Mouse (Mus musculus) hindbrain, embryonic 10.5 days (tissue): ENCODE data around the gene Tmem63a. TPM values are rescaled to one million over a fixed set of nuclear protein-coding genes. Genes with fewer than 3 reads are reported as not detected.
"Not testable (repeated sequence)": the region's sequence is repeated elsewhere in the genome, so short reads cannot be mapped to it uniquely, and the experiment has no call there.

Experiments
- DNase-seq: peaks from one replicate; pipeline ENCODE4 v3.0.0-alpha.2; 2017; ENCODE audit warnings: low spot score
- H3K27ac ChIP-seq: fragments of 300-500 bp; sonication (generic); 2 replicates; pipeline ENCODE4 v1.5.1; 2016; ENCODE audit warnings: mild to moderate bottlenecking, moderate library complexity
- H3K27me3 ChIP-seq: fragments of 300-500 bp; sonication (generic); 2 replicates; pipeline ENCODE4 v1.6.1; 2016; ENCODE audit warnings: mild to moderate bottlenecking; ENCODE audit not compliant: poor library complexity, insufficient read depth, severe bottlenecking
- H3K36me3 ChIP-seq: fragments of 300-500 bp; sonication (generic); 2 replicates; pipeline ENCODE4 v1.6.1; 2016; ENCODE audit warnings: mild to moderate bottlenecking, moderate library complexity
- H3K4me1 ChIP-seq: fragments of 300-500 bp; sonication (generic); replicated peaks from 2 replicates; pipeline ENCODE4 v1.6.1; 2016; ENCODE audit warnings: mild to moderate bottlenecking
- H3K4me3 ChIP-seq: fragments of 300-500 bp; sonication (generic); 2 replicates; pipeline ENCODE4 v1.5.1; 2016; ENCODE audit warnings: mild to moderate bottlenecking, moderate library complexity
- H3K9me3 ChIP-seq: fragments of 300-500 bp; sonication (generic); 2 replicates; pipeline ENCODE4 v1.6.1; 2016; ENCODE audit warnings: mild to moderate bottlenecking, moderate library complexity
- WGBS: fragments of 180-500 bp; shearing (Covaris S2); methylation state at CpG from one replicate; pipeline ENCODE4 v1.1.7; 2016; 5-methylcytosine and 5-hydroxymethylcytosine counted together
- polyA plus RNA-seq: library from polyadenylated mRNA; unstranded; fragments of >200 nt; fragmentation: Nextera tagmentation; extraction: Ambion mirVana; gene quantifications from 2 replicates; pipeline ENCODE4 v1.2.1, GENCODE M21; 2016

The Tmem63a gene
- polyA plus RNA-seq, 1 experiment from 2014 or later = 3.4 TPM

- no peaks in the 10 kb centered on the region for H3K4me1 ChIP-seq
- no peak overlapping the region for H3K27ac ChIP-seq
- no peak for DNase-seq
- H3K4me3 ChIP-seq = no peak overlapping the region
- H3K27me3 ChIP-seq = no peaks in the 10 kb centered on the region
- H3K9me3 ChIP-seq = no peaks in the 10 kb centered on the region
- WGBS = 66% methylated on average over 2 of the region's 2 CpGs
- H3K36me3 ChIP-seq = no peaks in the 10 kb centered on the region
These were observed 38.3 kb downstream of the Tmem63a start for GRCm38 (mm10) chr1:180980464-180980863.

DNA sequence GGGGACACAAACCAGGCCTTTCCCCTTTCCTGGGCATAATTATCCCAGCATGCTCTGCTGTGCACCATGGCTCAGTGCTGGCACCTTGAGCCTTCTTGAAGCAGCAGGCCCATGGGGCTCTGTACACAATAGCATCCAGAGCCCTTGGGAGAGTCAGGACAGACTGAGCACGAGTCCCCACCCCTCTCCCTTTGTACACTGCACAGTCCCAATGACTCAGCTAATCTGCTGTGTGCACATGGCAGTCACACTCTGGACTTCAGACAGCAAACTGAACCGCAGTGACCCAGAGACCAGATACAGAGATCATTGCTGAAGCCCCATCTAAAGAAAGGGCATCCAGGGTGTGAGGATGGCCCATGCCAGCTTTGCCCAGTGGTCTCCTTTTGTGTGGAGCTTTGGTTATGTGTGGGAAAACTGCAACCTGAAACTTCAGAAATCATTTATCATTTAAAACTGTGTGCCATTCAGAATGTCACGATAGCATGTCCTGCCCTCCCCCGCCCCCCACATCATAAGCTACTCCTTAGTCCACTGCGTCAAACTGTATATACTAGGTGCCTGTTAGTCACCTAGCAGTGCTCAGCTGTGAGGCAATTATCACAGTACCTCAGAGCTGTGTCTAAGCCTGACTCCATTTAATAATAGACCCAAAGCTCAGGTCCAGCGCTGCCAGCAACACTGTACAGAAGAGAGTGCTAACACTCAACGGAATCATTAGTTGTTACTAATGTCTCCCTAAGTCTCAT lies 39.3 kb downstream of the Tmem63a start:
- H3K27ac ChIP-seq, H3K9me3 ChIP-seq, DNase-seq, H3K36me3 ChIP-seq, H3K4me1 ChIP-seq, H3K27me3 ChIP-seq, H3K4me3 ChIP-seq: not testable (repeated sequence)
- 81% methylated on average over 7 of the region's 7 CpGs for WGBS

DNA sequence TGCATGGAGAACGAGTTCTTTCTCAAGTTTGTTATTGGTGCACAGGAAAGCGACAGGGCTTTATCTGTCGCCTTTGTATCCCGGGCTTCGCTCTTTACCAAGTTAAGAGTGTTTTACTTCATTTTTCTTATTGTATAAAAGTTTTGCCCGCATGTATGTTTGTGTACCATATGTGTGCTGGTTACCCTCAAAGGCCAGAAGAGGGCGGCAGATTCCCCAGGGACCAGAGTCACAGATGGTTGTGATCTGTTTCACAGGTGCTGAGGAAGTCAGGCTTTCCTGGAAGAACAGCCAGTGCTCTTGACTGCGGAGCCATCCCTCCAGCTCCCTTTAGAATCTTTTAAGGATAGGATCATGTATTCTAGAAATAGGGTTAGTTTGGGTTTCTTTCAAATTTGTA lies 44.6 kb downstream of the Tmem63a start:
- WGBS = 94% methylated on average over 8 of the region's 8 CpGs
- no peaks in the 10 kb centered on the region for H3K9me3 ChIP-seq
- 0 out of 2 replicates have a peak, but pooled peaks cover 5% of the 10 kb centered on the region for H3K27me3 ChIP-seq
- no peak overlapping the region for H3K27ac ChIP-seq
- peaks cover 2% of the 10 kb centered on the region; the same call in 1 of the 2 replicates for H3K4me1 ChIP-seq
- no peak overlapping the region for H3K4me3 ChIP-seq
- no peak for DNase-seq
- no peaks in the 10 kb centered on the region for H3K36me3 ChIP-seq

- H3K4me3 ChIP-seq = no peak overlapping the region
- no peaks in the 10 kb centered on the region for H3K36me3 ChIP-seq
- no peaks in the 10 kb centered on the region for H3K9me3 ChIP-seq
- H3K27ac ChIP-seq = no peak overlapping the region
- 5% methylated on average over 9 of the region's 9 CpGs for WGBS
- peak; percentile 74 for DNase-seq
- 0 out of 2 replicates have a peak, but pooled peaks cover 5% of the 10 kb centered on the region for H3K27me3 ChIP-seq
- peaks cover 2% of the 10 kb centered on the region; the same call in 1 of the 2 replicates for H3K4me1 ChIP-seq
These were observed 45.6 kb downstream of the Tmem63a start for GRCm38 (mm10) chr1:180987759-180988158.

- no peak for DNase-seq
- H3K4me1 ChIP-seq = peaks cover 2% of the 10 kb centered on the region; the same call in 1 of the 2 replicates
- no peak overlapping the region for H3K27ac ChIP-seq
- 69% methylated on average over 3 of the region's 3 CpGs for WGBS
- no peaks in the 10 kb centered on the region for H3K9me3 ChIP-seq
- 0 out of 2 replicates have a peak, but pooled peaks cover 5% of the 10 kb centered on the region for H3K27me3 ChIP-seq
- H3K4me3 ChIP-seq = no peak overlapping the region
- no peaks in the 10 kb centered on the region for H3K36me3 ChIP-seq
These were observed 48.5 kb downstream of the Tmem63a start for GRCm38 (mm10) chr1:180990671-180991070.

- Histone ChIP-seq H3K27me3 (0 out of 2 replicates have a peak, but pooled peaks cover 5% of the 10 kb centered on the region), H3K36me3 (no peaks in the 10 kb centered on the region), H3K4me3 (no peak overlapping the region), H3K4me1 (peaks cover 2% of the 10 kb centered on the region; the same call in 1 of the 2 replicates), H3K27ac (no peak overlapping the region), H3K9me3 (no peaks in the 10 kb centered on the region)
- peak; percentile 16 for DNase-seq
- WGBS = 69% methylated on average over 3 of the region's 3 CpGs
These were observed 50.0 kb downstream of the Tmem63a start for GRCm38 (mm10) chr1:180992142-180992541.

DNA sequence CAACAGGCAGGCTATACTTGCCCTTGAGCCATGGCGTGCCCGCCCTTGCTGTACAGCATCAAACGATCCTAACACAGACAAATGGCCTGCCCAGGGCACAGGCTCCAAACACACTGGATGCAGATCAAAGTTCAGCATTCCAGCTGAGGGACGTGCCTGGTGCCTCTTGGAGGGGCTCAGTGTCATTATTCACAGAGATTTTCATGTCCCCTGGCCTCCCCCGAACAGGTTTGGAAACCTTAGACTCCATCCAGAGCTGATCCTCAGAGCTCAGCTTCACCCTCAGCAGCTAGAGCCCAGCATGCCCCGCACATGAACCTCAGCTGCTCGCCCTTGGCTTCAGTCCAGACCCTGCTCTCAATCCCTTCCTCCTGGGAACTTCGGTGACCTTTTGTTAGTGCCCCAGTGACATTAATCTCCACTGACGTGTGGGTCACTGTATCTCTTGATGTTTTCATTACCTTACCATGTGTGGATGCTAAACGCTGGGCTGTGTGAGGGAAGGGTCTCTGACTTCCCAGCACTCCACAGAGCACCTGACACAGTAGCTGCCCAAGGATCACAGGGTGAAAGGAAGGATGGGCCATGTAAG lies 58.5 kb downstream of the Tmem63a start:
- no peak for DNase-seq
- no peaks in the 10 kb centered on the region for H3K36me3 ChIP-seq
- no peaks in the 10 kb centered on the region for H3K9me3 ChIP-seq
- H3K27ac ChIP-seq = peak overlapping the region; percentile 40; the same call in 1 of the 2 replicates
- no peak overlapping the region for H3K4me3 ChIP-seq
- H3K4me1 ChIP-seq = peaks cover 18% of the 10 kb centered on the region
- 63% methylated on average over 10 of the region's 10 CpGs for WGBS
- no peaks in the 10 kb centered on the region for H3K27me3 ChIP-seq

GRCm38 (mm10) chr1:181001217-181001616 lies 59.1 kb downstream of the Tmem63a start:
- no peaks in the 10 kb centered on the region for H3K9me3 ChIP-seq
- WGBS = 87% methylated on average over 3 of the region's 3 CpGs
- peaks cover 18% of the 10 kb centered on the region for H3K4me1 ChIP-seq
- no peaks in the 10 kb centered on the region for H3K36me3 ChIP-seq
- no peaks in the 10 kb centered on the region for H3K27me3 ChIP-seq
- no peak overlapping the region for H3K27ac ChIP-seq
- H3K4me3 ChIP-seq = no peak overlapping the region
- no peak for DNase-seq

DNA sequence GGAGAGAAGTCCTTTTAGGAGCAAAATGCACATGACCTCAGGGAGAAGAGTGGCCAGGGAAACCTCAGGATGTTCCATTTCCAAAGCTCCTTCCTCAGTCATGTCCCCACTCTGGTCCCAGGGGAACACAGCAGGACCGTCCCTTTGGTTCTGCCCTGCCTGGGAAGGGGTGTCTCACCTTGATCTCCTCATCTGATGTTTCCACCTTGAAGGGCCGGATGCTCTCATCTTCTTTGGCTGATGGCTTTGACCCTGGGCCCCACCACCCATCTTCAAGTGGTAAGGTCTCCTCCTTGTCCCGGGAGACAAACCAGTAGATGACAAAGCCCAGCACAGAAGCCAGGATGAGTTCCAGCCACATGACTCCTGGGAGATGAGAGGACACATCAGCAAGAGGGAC lies 59.5 kb downstream of the Tmem63a start:
- no peaks in the 10 kb centered on the region for H3K36me3 ChIP-seq
- H3K4me1 ChIP-seq = peaks cover 18% of the 10 kb centered on the region
- H3K4me3 ChIP-seq = no peak overlapping the region
- H3K9me3 ChIP-seq = no peaks in the 10 kb centered on the region
- H3K27ac ChIP-seq = no peak overlapping the region
- H3K27me3 ChIP-seq = no peaks in the 10 kb centered on the region
- no peak for DNase-seq
- 88% methylated on average over 3 of the region's 3 CpGs for WGBS

GRCm38 (mm10) chr1:181003790-181004189 lies 61.6 kb downstream of the Tmem63a start:
- H3K4me1 ChIP-seq = peaks cover 18% of the 10 kb centered on the region
- no peak overlapping the region for H3K27ac ChIP-seq
- no peaks in the 10 kb centered on the region for H3K27me3 ChIP-seq
- 81% methylated on average over 2 of the region's 2 CpGs for WGBS
- H3K9me3 ChIP-seq = no peaks in the 10 kb centered on the region
- H3K4me3 ChIP-seq = no peak overlapping the region
- no peaks in the 10 kb centered on the region for H3K36me3 ChIP-seq
- no peak for DNase-seq

DNA sequence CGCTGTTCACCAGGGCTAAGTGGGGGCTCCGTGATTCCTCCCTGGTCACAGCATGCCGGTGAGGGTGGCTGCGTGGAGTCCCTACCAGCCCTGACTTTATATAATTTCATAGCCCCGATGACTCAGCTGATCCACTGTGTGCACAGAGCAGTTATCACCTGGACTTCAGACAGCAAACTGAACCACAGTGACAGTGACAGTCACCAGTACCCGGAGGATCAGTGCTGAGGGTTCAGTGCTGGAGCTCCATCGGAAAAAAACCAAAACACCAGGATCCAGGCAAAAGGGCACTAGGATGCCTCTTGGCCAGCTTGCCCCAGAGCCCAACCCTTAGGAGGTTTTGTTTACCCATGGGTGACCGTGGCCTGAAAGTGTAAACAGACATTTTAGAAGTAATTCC lies 63.2 kb downstream of the Tmem63a start:
- H3K9me3 ChIP-seq = no peaks in the 10 kb centered on the region
- H3K36me3 ChIP-seq = no peaks in the 10 kb centered on the region
- WGBS = 83% methylated on average over 8 of the region's 8 CpGs
- H3K4me1 ChIP-seq = peaks cover 10% of the 10 kb centered on the region
- H3K27me3 ChIP-seq = no peaks in the 10 kb centered on the region
- H3K4me3 ChIP-seq = no peak overlapping the region
- H3K27ac ChIP-seq = no peak overlapping the region
- no peak for DNase-seq

DNA sequence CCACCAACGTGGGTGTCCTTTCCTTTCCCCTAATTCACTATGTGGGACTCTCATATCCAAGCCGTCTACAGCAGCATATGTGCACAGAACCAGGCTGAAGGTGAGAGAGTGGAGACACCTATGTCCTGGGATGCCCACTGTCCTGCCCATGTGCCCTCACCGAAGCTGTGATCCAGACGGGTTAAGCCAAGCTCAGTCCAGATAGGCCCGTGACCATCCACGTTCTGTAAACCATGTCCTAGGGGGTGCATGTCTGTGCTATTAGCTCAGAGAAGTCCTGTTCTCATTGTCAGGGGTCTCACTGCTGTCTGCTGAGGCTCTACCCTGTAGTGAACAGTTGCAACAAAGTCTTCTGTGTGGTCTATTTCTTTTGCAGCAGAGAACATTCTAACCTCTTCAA lies 65.7 kb downstream of the Tmem63a start:
- Histone ChIP-seq H3K36me3 (no peaks in the 10 kb centered on the region), H3K4me3 (no peak overlapping the region), H3K27ac (no peak overlapping the region), H3K9me3 (no peaks in the 10 kb centered on the region), H3K27me3 (no peaks in the 10 kb centered on the region), H3K4me1 (no peaks in the 10 kb centered on the region)
- no peak for DNase-seq
- WGBS = 90% methylated on average over 6 of the region's 6 CpGs

DNA sequence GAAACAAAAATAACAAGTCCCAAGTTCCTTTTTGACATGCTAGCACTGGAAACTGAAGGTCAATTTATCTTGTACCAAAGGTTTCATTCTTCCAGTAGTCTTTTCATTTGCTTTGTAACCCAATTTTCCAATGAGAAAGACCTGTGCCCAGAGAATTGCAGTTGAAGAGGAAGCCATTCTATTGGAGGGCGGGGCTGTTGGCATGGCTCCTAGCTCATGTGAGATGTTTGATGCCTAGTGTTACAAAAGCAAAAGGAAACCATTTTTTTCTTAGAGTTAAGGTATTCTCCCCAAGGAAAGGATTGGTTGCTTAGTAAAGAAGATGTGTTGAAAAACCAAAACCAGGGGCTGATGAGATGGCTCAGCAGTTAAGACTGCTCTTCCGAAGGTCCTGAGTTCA lies 66.1 kb downstream of the Tmem63a start:
- 95% methylated on average over 2 of the region's 2 CpGs for WGBS
- Histone ChIP-seq H3K4me3 (no peak overlapping the region), H3K27me3 (no peaks in the 10 kb centered on the region), H3K27ac (no peak overlapping the region), H3K9me3 (no peaks in the 10 kb centered on the region), H3K36me3 (no peaks in the 10 kb centered on the region), H3K4me1 (no peaks in the 10 kb centered on the region)
- no peak for DNase-seq
